Mouse (Mus musculus) heart, embryonic 12.5 days (tissue): ENCODE results near the gene Tsga10ip. TPM values are rescaled to one million over a fixed set of nuclear protein-coding genes. Genes with fewer than 3 reads are reported as not detected.
"Not testable (repeated sequence)": the region's sequence is repeated elsewhere in the genome, so short reads cannot be mapped to it uniquely, and the experiment has no call there.

ENCODE experiments used
- ATAC-seq: fragments of 200-750 bp; cut with Nextera tagmentation; 2 replicates; pipeline ENCODE4 v1.8.0; 2017; ENCODE audit warnings: moderate TSS enrichment, moderate library complexity; ENCODE audit not compliant: insufficient number of reproducible peaks, low FRiP score
- H3K27ac ChIP-seq: fragments of 300-500 bp; sonication (generic); 2 replicates; pipeline ENCODE4 v1.5.1; 2016; ENCODE audit warnings: mild to moderate bottlenecking, moderate library complexity; ENCODE audit not compliant: poor library complexity, severe bottlenecking
- H3K27me3 ChIP-seq: fragments of 300-500 bp; sonication (generic); replicated peaks from 2 replicates; pipeline ENCODE4 v1.6.1; 2016; ENCODE audit warnings: mild to moderate bottlenecking, moderate library complexity
- H3K36me3 ChIP-seq: fragments of 300-500 bp; sonication (generic); 2 replicates; pipeline ENCODE4 v1.6.1; 2016; ENCODE audit warnings: mild to moderate bottlenecking, moderate library complexity
- H3K4me1 ChIP-seq: fragments of 300-500 bp; sonication (generic); replicated peaks from 2 replicates; pipeline ENCODE4 v1.6.1; 2016; ENCODE audit warnings: mild to moderate bottlenecking
- H3K4me2 ChIP-seq: fragments of 300-500 bp; sonication (generic); 2 replicates; pipeline ENCODE4 v1.6.1; 2016; ENCODE audit warnings: mild to moderate bottlenecking, moderate library complexity
- H3K4me3 ChIP-seq: fragments of 300-500 bp; sonication (generic); 2 replicates; pipeline ENCODE4 v1.5.1; 2016; ENCODE audit warnings: mild to moderate bottlenecking
- H3K9ac ChIP-seq: fragments of 300-500 bp; sonication (generic); 2 replicates; pipeline ENCODE4 v1.6.1; 2016; ENCODE audit warnings: mild to moderate bottlenecking, moderate library complexity
- H3K9me3 ChIP-seq: fragments of 300-500 bp; sonication (generic); replicated peaks from 2 replicates; pipeline ENCODE4 v1.6.1; 2016; ENCODE audit warnings: mild to moderate bottlenecking, moderate library complexity
- WGBS: fragments of 180-500 bp; shearing (Covaris S2); methylation state at CpG from one replicate; pipeline ENCODE4 v1.1.7; 2016; 5-methylcytosine and 5-hydroxymethylcytosine counted together
- polyA plus RNA-seq: library from polyadenylated mRNA; unstranded; fragments of >200 nt; fragmentation: Nextera tagmentation; extraction: Ambion mirVana; gene quantifications from 2 replicates; pipeline ENCODE4 v1.2.1, GENCODE M21; 2016

The Tsga10ip gene
- polyA plus RNA-seq, 1 experiment from 2014 or later = 1.7 TPM

- Histone ChIP-seq H3K9ac (0 out of 2 replicates have a peak overlapping the region, but pooled peaks have one; percentile 11), H3K4me1 (peaks cover 25% of the 10 kb centered on the region), H3K4me2 (peak overlapping the region; percentile 72), H3K4me3 (no peak overlapping the region; the same call in 1 of the 2 replicates), H3K27ac (peak overlapping the region; percentile 39), H3K36me3 (no peaks in the 10 kb centered on the region), H3K9me3 (no peaks in the 10 kb centered on the region), H3K27me3 (no peaks in the 10 kb centered on the region)
- no peak for ATAC-seq
- 75% methylated on average over 13 of the region's 13 CpGs for WGBS
Measured at GRCm38 (mm10) chr19:5408057-5409001, 6.0 kb upstream of the Tsga10ip start.

GRCm38 (mm10) chr19:5407133-5407532, 4.8 kb upstream of the Tsga10ip start:
- peak overlapping the region; percentile 95 for H3K27ac ChIP-seq
- H3K36me3 ChIP-seq = no peaks in the 10 kb centered on the region
- peak overlapping the region; percentile 72 for H3K4me2 ChIP-seq
- H3K9ac ChIP-seq = peak overlapping the region; percentile 84
- WGBS = 22% methylated on average over 7 of the region's 7 CpGs
- H3K9me3 ChIP-seq = no peaks in the 10 kb centered on the region
- H3K4me1 ChIP-seq = peaks cover 25% of the 10 kb centered on the region
- peak overlapping the region; percentile 59 for H3K4me3 ChIP-seq
- no peaks in the 10 kb centered on the region for H3K27me3 ChIP-seq
- ATAC-seq = peak; percentile 75

- peak overlapping the region; percentile 84 for H3K9ac ChIP-seq
- H3K36me3 ChIP-seq, H3K27me3 ChIP-seq, H3K9me3 ChIP-seq: not testable (repeated sequence)
- peak overlapping the region; percentile 95 for H3K27ac ChIP-seq
- peak overlapping the region; percentile 59 for H3K4me3 ChIP-seq
- peak overlapping the region; percentile 72 for H3K4me2 ChIP-seq
- WGBS = 17% methylated on average over 25 of the region's 25 CpGs
- peak; percentile 81 for ATAC-seq
- peaks cover 21% of the 10 kb centered on the region for H3K4me1 ChIP-seq
Measured at GRCm38 (mm10) chr19:5406531-5407126, 4.3 kb upstream of the Tsga10ip start.

- H3K4me2 ChIP-seq = peak overlapping the region; percentile 69
- ATAC-seq = no peak
- no peaks in the 10 kb centered on the region for H3K27me3 ChIP-seq
- no peaks in the 10 kb centered on the region for H3K36me3 ChIP-seq
- peaks cover 20% of the 10 kb centered on the region for H3K4me1 ChIP-seq
- no peaks in the 10 kb centered on the region for H3K9me3 ChIP-seq
- H3K4me3 ChIP-seq = peak overlapping the region; percentile 42
- 18% methylated on average over 7 of the region's 7 CpGs for WGBS
- peak overlapping the region; percentile 63 for H3K9ac ChIP-seq
- H3K27ac ChIP-seq = peak overlapping the region; percentile 54; the same call in 1 of the 2 replicates
Measured at GRCm38 (mm10) chr19:5405924-5406323, 3.6 kb upstream of the Tsga10ip start.

GRCm38 (mm10) chr19:5401073-5401472, 1.3 kb downstream of the Tsga10ip start:
- H3K27ac ChIP-seq, H3K9me3 ChIP-seq, H3K9ac ChIP-seq, H3K4me1 ChIP-seq, H3K36me3 ChIP-seq, H3K27me3 ChIP-seq, H3K4me3 ChIP-seq: not testable (repeated sequence)
- WGBS = 60% methylated on average over 4 of the region's 4 CpGs
- ATAC-seq = 0 out of 2 replicates have a peak, but pooled peaks have one; percentile 17
- peak overlapping the region; percentile 28 for H3K4me2 ChIP-seq

GRCm38 (mm10) chr19:5395371-5395770, 7.0 kb downstream of the Tsga10ip start:
- H3K9ac ChIP-seq = no peak overlapping the region
- H3K36me3 ChIP-seq = no peaks in the 10 kb centered on the region
- H3K9me3 ChIP-seq = no peaks in the 10 kb centered on the region
- H3K4me3 ChIP-seq = no peak overlapping the region
- no peaks in the 10 kb centered on the region for H3K27me3 ChIP-seq
- no peak overlapping the region for H3K27ac ChIP-seq
- 65% methylated on average over 4 of the region's 4 CpGs for WGBS
- H3K4me2 ChIP-seq = no peak overlapping the region
- ATAC-seq = no peak
- H3K4me1 ChIP-seq = peaks cover 13% of the 10 kb centered on the region

- Histone ChIP-seq H3K4me2 (no peak overlapping the region), H3K36me3 (no peaks in the 10 kb centered on the region), H3K9ac (no peak overlapping the region), H3K27ac (no peak overlapping the region), H3K4me3 (no peak overlapping the region), H3K4me1 (peaks cover 25% of the 10 kb centered on the region), H3K9me3 (no peaks in the 10 kb centered on the region), H3K27me3 (no peaks in the 10 kb centered on the region)
- 46% methylated on average over 10 of the region's 10 CpGs for WGBS
- ATAC-seq = no peak
Measured at GRCm38 (mm10) chr19:5394168-5394567, 8.2 kb downstream of the Tsga10ip start.

- H3K4me2 ChIP-seq = no peak overlapping the region
- no peak overlapping the region for H3K9ac ChIP-seq
- H3K27ac ChIP-seq = 0 out of 2 replicates have a peak overlapping the region, but pooled peaks have one; percentile 65
- H3K36me3 ChIP-seq = no peaks in the 10 kb centered on the region
- no peaks in the 10 kb centered on the region for H3K9me3 ChIP-seq
- ATAC-seq = no peak
- no peak overlapping the region for H3K4me3 ChIP-seq
- H3K4me1 ChIP-seq = peaks cover 28% of the 10 kb centered on the region
- WGBS = 28% methylated on average over 4 of the region's 4 CpGs
- H3K27me3 ChIP-seq = no peaks in the 10 kb centered on the region
Measured at GRCm38 (mm10) chr19:5392892-5393291, 9.4 kb downstream of the Tsga10ip start.

- Histone ChIP-seq H3K27me3 (no peaks in the 10 kb centered on the region), H3K27ac (peak overlapping the region; percentile 81; the same call in 1 of the 2 replicates), H3K4me2 (peak overlapping the region; percentile 89), H3K9ac (no peak overlapping the region; the same call in 1 of the 2 replicates), H3K9me3 (no peaks in the 10 kb centered on the region), H3K4me3 (peak overlapping the region; percentile 99), H3K36me3 (peaks cover 8% of the 10 kb centered on the region), H3K4me1 (peaks cover 44% of the 10 kb centered on the region)
- no peak for ATAC-seq
- WGBS = 53% methylated on average over 8 of the region's 8 CpGs
Measured at GRCm38 (mm10) chr19:5390416-5390815, 11.9 kb downstream of the Tsga10ip start.

- Histone ChIP-seq H3K27me3 (no peaks in the 10 kb centered on the region), H3K4me1 (peaks cover 44% of the 10 kb centered on the region), H3K27ac (peak overlapping the region; percentile 81), H3K9me3 (no peaks in the 10 kb centered on the region), H3K4me3 (peak overlapping the region; percentile 99), H3K4me2 (peak overlapping the region; percentile 89), H3K36me3 (peaks cover 16% of the 10 kb centered on the region), H3K9ac (peak overlapping the region; percentile 97)
- no peak for ATAC-seq
- WGBS = 20% methylated on average over 12 of the region's 12 CpGs
Measured at GRCm38 (mm10) chr19:5389647-5390046, 12.7 kb downstream of the Tsga10ip start.

- peaks cover 44% of the 10 kb centered on the region for H3K4me1 ChIP-seq
- ATAC-seq = peak; percentile 93
- WGBS = under 1% methylated on average over 43 of the region's 43 CpGs
Measured at GRCm38 (mm10) chr19:5388588-5389242, 13.6 kb downstream of the Tsga10ip start, which contains the start of gene Sart1. Sart1 (minus strand) TSS chr19:5388703.

More at GRCm38 (mm10) chr19:5388588-5389242, 13.6 kb downstream of the Tsga10ip start, which contains the start of gene Sart1:
- Histone ChIP-seq H3K27ac (peak within 1 kb of the TSS; percentile 81), H3K9ac (peak within 1 kb of the TSS; percentile 97), H3K4me2 (peak within 1 kb of the TSS; percentile 89), H3K36me3 (peaks cover 25% of the 10 kb centered on the region), H3K4me3 (peak within 1 kb of the TSS; percentile 99), H3K9me3 (no peaks in the 10 kb centered on the region), H3K27me3 (no peaks in the 10 kb centered on the region)
